Mouse (Mus musculus): Measurements from ENCODE around the gene Pkd1l3. TPM values are rescaled to one million over a fixed set of nuclear protein-coding genes. Genes with fewer than 3 reads are reported as not detected.

Pkd1l3 gene
- polyA plus RNA-seq, 1 experiment = 0.03 TPM

DNA sequence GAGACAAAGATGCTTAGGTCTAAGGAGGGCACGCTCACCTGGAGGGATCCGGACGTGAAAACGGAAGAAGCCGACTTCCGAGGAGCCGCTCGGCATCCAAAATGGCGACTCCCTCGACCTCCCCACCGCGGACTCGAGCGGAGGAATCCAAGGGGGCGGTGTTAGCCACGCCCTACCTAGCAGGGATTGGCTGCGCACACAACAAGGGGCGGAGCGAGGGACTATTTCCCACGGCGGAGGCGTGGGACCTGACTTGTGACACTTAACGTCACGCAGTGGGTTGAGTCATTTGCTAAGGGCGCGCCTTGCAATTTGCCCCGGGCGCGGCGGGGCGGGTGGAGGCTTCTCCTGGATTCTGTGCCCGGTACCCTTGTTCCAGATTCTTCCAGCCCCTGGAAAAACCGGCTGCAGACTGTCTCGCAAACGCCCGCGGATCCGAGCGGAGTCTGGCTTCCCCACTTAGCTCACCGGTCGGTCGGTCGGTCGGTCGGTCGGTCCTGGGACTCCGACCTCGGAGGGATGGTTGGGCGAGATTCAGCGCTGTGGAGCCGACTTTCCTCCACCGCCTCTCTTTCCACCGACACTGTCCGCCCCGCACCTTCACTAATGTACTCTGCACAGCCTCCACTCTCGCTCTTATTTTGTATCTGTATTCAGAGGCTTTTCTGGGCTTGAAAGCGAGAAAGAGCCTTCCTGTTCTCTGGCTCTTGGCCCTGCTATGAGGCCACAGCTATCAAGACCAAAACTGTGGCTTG, 79.0 kb downstream of the Pkd1l3 start, which contains the start of gene Ist1:
Gene Ist1 (minus strand): TSS at position 115 of the 755 bp plus-strand sequence.
- Histone ChIP-seq H3K27ac (ENCODE audit: insufficient read depth, low read depth, low read length) (peak within 1 kb of the TSS; percentile 82), H3K4me3 (ENCODE audit: low read depth, low read length) (peak within 1 kb of the TSS; percentile 75), H3K36me3 (ENCODE audit: control insufficient read depth, insufficient read depth, low read length) (no peaks in the 10 kb centered on the region), H3K4me1 (ENCODE audit: control insufficient read depth, insufficient read depth, insufficient read length, low read length) (peaks cover 12% of the 10 kb centered on the region; the same call in 1 of the 2 replicates), H3K27me3 (ENCODE audit: control insufficient read depth, insufficient read depth, low read length) (no peaks in the 10 kb centered on the region)
- WGBS = under 1% methylated on average over 57 of the region's 57 CpGs
- no peak for TF ChIP-seq CTCF (IDR thresholded peaks at IDR 0.05; ENCODE audit: extremely low read depth, insufficient read length, insufficient replicate concordance, low read depth, low read length)
- TF ChIP-seq POLR2A (IDR thresholded peaks at IDR 0.05; ENCODE audit: low read depth, low read length) = peak; percentile 85

DNA sequence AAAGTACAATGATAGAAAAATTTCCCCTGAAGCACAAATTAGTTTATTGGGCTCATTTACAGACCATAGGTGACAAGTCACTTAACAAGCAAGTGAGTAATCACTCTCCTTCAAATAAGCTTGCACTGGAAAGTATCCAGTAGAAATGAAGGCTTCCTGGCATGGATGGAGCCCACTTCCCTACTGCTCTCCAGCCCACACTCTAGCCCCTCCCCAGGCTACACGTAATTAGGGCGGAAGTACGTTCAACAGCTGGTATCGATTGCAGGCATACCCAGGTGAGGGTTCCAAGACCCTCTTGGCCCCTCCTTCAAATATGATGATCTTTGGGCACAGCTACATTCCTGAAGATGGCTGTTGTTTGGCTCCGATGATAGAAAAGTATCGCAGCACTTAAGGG, 79.8 kb downstream of the Pkd1l3 start:
- no peaks in the 10 kb centered on the region for H3K27me3 ChIP-seq (ENCODE audit: control insufficient read depth, insufficient read depth, low read length)
- H3K27ac ChIP-seq (ENCODE audit: insufficient read depth, low read depth, low read length) = no peak overlapping the region

GRCm38 (mm10) chr8:109697754-109698153, 83.4 kb downstream of the Pkd1l3 start:
- no peak for TF ChIP-seq POLR2A (IDR thresholded peaks at IDR 0.05; ENCODE audit: low read depth, low read length)
- no peak for TF ChIP-seq CTCF (IDR thresholded peaks at IDR 0.05; ENCODE audit: extremely low read depth, insufficient read length, insufficient replicate concordance, low read depth, low read length)
- 77% methylated on average over 1 of the region's 1 CpGs for WGBS
- H3K27ac ChIP-seq (ENCODE audit: insufficient read depth, low read depth, low read length) = no peak overlapping the region

More for the DNA sequence above, 79.8 kb downstream of the Pkd1l3 start:
- H3K4me3 ChIP-seq (ENCODE audit: low read depth, low read length) = no peak overlapping the region
- H3K36me3 ChIP-seq (ENCODE audit: control insufficient read depth, insufficient read depth, low read length) = no peaks in the 10 kb centered on the region
- peaks cover 12% of the 10 kb centered on the region; the same call in 1 of the 2 replicates for H3K4me1 ChIP-seq (ENCODE audit: control insufficient read depth, insufficient read depth, insufficient read length, low read length)
- TF ChIP-seq POLR2A (IDR thresholded peaks at IDR 0.05; ENCODE audit: low read depth, low read length) (no peak), CTCF (IDR thresholded peaks at IDR 0.05; ENCODE audit: extremely low read depth, insufficient read length, insufficient replicate concordance, low read depth, low read length) (no peak)
- WGBS = 72% methylated on average over 6 of the region's 6 CpGs

GRCm38 (mm10) chr8:109698477-109698876, 84.2 kb downstream of the Pkd1l3 start:
- 81% methylated on average over 3 of the region's 3 CpGs for WGBS
- Histone ChIP-seq H3K36me3 (ENCODE audit: control insufficient read depth, insufficient read depth, low read length) (no peaks in the 10 kb centered on the region), H3K4me3 (ENCODE audit: low read depth, low read length) (no peak overlapping the region), H3K4me1 (ENCODE audit: control insufficient read depth, insufficient read depth, insufficient read length, low read length) (peaks cover 3% of the 10 kb centered on the region; the same call in 1 of the 2 replicates), H3K27ac (ENCODE audit: insufficient read depth, low read depth, low read length) (no peak overlapping the region), H3K27me3 (ENCODE audit: control insufficient read depth, insufficient read depth, low read length) (0 out of 2 replicates have a peak, but pooled peaks cover 4% of the 10 kb centered on the region)
- TF ChIP-seq CTCF (IDR thresholded peaks at IDR 0.05; ENCODE audit: extremely low read depth, insufficient read length, insufficient replicate concordance, low read depth, low read length) (no peak), POLR2A (IDR thresholded peaks at IDR 0.05; ENCODE audit: low read depth, low read length) (no peak)

More at GRCm38 (mm10) chr8:109697754-109698153, 83.4 kb downstream of the Pkd1l3 start:
- H3K27me3 ChIP-seq (ENCODE audit: control insufficient read depth, insufficient read depth, low read length) = 0 out of 2 replicates have a peak, but pooled peaks cover 2% of the 10 kb centered on the region
- H3K36me3 ChIP-seq (ENCODE audit: control insufficient read depth, insufficient read depth, low read length) = no peaks in the 10 kb centered on the region
- peaks cover 3% of the 10 kb centered on the region; the same call in 1 of the 2 replicates for H3K4me1 ChIP-seq (ENCODE audit: control insufficient read depth, insufficient read depth, insufficient read length, low read length)
- H3K4me3 ChIP-seq (ENCODE audit: low read depth, low read length) = no peak overlapping the region

DNA sequence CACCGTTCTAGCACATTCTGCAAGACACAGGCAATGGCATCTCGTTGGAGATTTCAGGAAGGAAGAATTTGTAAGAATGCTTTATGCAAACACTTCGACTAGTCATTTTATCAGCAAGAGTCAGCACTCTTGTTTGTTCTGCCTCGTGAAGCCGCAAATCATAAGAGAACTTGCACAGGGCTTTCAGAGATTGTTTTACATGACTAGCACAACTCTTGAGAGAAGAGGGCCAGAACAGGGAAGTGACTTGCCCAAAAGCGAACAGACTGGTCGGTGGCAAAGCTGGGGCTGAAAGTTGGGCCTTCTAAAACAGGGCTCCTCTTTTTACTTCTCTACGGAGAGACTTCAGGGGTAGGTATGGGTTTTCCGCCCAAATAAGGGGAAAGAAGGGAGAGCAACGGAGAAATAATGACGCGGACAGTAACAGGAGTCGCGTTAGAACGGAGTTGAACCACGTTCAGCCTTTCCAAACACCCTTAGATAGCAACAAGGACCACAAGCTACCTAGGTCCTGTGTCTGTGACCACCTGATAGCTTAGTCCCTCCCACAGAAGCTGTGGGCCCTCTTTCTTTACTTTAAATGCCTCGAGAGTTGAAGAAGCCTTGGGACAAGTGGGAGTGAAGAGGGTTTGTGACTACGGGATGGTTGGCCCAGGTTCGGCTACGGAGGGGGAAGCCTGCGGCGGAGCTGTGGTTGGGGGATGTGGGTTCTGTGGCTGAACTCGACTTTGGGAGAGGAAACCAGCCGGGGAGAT, 90.4 kb downstream of the Pkd1l3 start:
- H3K4me1 ChIP-seq (ENCODE audit: control insufficient read depth, insufficient read depth, insufficient read length, low read length) = peaks cover 3% of the 10 kb centered on the region
- WGBS = 4% methylated on average over 24 of the region's 24 CpGs
- H3K36me3 ChIP-seq (ENCODE audit: control insufficient read depth, insufficient read depth, low read length) = peaks cover 6% of the 10 kb centered on the region; the same call in 1 of the 2 replicates
- 0 out of 2 replicates have a peak, but pooled peaks cover 4% of the 10 kb centered on the region for H3K27me3 ChIP-seq (ENCODE audit: control insufficient read depth, insufficient read depth, low read length)
- peak overlapping the region; percentile 97 for H3K4me3 ChIP-seq (ENCODE audit: low read depth, low read length)
- no peak; the same call in 1 of the 2 replicates for TF ChIP-seq POLR2A (IDR thresholded peaks at IDR 0.05; ENCODE audit: low read depth, low read length)
- no peak for TF ChIP-seq CTCF (IDR thresholded peaks at IDR 0.05; ENCODE audit: extremely low read depth, insufficient read length, insufficient replicate concordance, low read depth, low read length)
- H3K27ac ChIP-seq (ENCODE audit: insufficient read depth, low read depth, low read length) = 0 out of 2 replicates have a peak overlapping the region, but pooled peaks have one; percentile 22

- peaks cover 3% of the 10 kb centered on the region for H3K4me1 ChIP-seq (ENCODE audit: control insufficient read depth, insufficient read depth, insufficient read length, low read length)
- WGBS = under 1% methylated on average over 89 of the region's 100 CpGs
- peaks cover 11% of the 10 kb centered on the region for H3K36me3 ChIP-seq (ENCODE audit: control insufficient read depth, insufficient read depth, low read length)
- H3K4me3 ChIP-seq (ENCODE audit: low read depth, low read length) = peak within 1 kb of the TSS; percentile 97
- TF ChIP-seq CTCF (IDR thresholded peaks at IDR 0.05; ENCODE audit: extremely low read depth, insufficient read length, insufficient replicate concordance, low read depth, low read length) = no peak
- TF ChIP-seq POLR2A (IDR thresholded peaks at IDR 0.05; ENCODE audit: low read depth, low read length) = 0 out of 2 replicates have a peak, but pooled peaks have one; percentile 55
- 0 out of 2 replicates have a peak, but pooled peaks cover 4% of the 10 kb centered on the region for H3K27me3 ChIP-seq (ENCODE audit: control insufficient read depth, insufficient read depth, low read length)
- H3K27ac ChIP-seq (ENCODE audit: insufficient read depth, low read depth, low read length) = 0 out of 2 replicates have a peak within 1 kb of the TSS, but pooled peaks have one; percentile 22
Measured at GRCm38 (mm10) chr8:109705320-109706075, 91.2 kb downstream of the Pkd1l3 start, which contains the start of gene Zfp821. Gene Zfp821, plus strand, starts transcription at chr8:109705546.

Data from small intestine, adult 2 months (tissue).